Mouse (Mus musculus) macrophage (primary cell): ENCODE data around the gene Ttll12. TPM values are rescaled to one million over a fixed set of nuclear protein-coding genes. Genes with fewer than 3 reads are reported as not detected.

Experiments used
- H3K27ac ChIP-seq: fragments of 350-480 bp; formaldehyde crosslinking; 2 replicates; pipeline ENCODE4 v1.9.0; 2021
- H3K36me3 ChIP-seq: fragments of 350-480 bp; formaldehyde crosslinking; 2 replicates; pipeline ENCODE4 v1.9.0; 2021; ENCODE audit errors: inconsistent target
- H3K4me3 ChIP-seq: fragments of 350-480 bp; formaldehyde crosslinking; 2 replicates; pipeline ENCODE4 v1.9.0; 2021; ENCODE audit errors: inconsistent target
- H3K79me2 ChIP-seq: fragments of 350-480 bp; formaldehyde crosslinking; 2 replicates; pipeline ENCODE4 v1.9.0; 2021; ENCODE audit errors: inconsistent target
- WGBS: methylation state at CpG from one replicate; pipeline ENCODE4 v1.1.7; 2026; ENCODE audit warnings: inconsistent platforms; ENCODE audit not compliant: missing documents; 5-methylcytosine and 5-hydroxymethylcytosine counted together
- polyA plus RNA-seq: library from polyadenylated mRNA; stranded (reverse); fragments of 250-400 nt; gene quantifications from 3 replicates; pipeline ENCODE4 v1.2.4, GENCODE M21; 2018; ENCODE audit warnings: inconsistent platforms

Ttll12 gene
- polyA plus RNA-seq, 1 experiment from 2014 or later, result 8.8 TPM

DNA sequence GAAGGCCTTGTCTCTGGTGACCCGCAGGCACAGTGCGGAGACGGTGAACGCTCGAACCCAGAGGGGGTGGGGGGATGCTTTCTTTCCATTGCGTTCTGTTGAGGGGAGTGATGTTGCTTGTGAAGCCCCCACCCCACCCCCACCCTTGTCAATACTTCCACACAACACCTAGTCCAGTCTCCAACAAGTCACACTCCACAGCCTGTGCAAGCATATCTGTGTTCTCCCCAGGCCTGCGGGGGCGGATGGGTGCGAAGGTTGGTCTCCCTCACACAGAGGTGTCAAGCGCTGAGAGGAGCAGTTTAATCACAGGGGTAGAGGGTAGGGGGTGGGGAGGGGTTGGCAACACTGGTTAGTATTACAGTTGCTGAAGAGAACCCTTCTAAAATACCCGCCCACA, 11.3 kb upstream of the Ttll12 start:
- Histone ChIP-seq H3K36me3 (no peaks in the 10 kb centered on the region), H3K4me3 (no peak overlapping the region), H3K79me2 (no peaks in the 10 kb centered on the region), H3K27ac (no peak overlapping the region)
- WGBS, result 95% methylated on average over 11 of the region's 11 CpGs

DNA sequence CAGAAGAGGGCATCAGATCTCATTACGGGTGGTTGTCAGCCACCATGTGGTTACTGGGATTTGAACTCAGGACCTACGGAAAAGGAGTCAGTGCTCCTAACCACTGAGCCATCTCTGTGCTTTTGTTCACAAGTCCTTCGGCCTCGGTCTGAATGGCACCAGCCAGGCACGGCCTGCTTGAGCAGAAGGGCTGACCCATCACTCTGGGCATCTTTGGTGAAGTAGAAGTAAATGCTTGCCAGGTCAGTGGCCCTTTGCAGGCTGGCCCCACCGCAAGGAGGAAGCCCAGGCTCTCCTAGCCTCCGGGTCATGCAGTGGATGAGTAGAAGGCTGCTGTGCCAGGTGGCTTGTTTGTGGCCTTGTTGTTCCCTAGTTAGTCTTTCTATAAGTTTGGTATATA, 8.5 kb upstream of the Ttll12 start:
- 94% methylated on average over 7 of the region's 7 CpGs for WGBS
- Histone ChIP-seq H3K79me2 (no peaks in the 10 kb centered on the region), H3K27ac (no peak overlapping the region), H3K4me3 (no peak overlapping the region), H3K36me3 (no peaks in the 10 kb centered on the region)

DNA sequence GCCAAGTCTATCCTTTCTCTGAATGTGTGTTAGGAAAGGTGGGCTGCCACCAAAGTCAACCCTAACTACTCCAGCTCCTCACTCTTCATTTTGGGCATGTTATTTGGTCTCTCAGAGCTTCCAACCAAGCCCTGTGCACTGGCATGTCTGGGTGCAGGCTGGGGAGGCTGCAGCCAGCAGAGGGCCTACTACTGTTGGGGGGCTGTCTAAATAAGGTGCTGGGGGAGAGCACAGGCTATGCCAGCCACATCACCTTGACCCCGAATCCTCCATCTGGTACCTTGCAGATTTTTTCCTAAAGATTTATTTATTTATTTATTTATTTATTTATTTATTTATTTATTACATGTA, 8.1 kb upstream of the Ttll12 start:
- peak overlapping the region; percentile 35 for H3K27ac ChIP-seq
- H3K36me3 ChIP-seq, result no peaks in the 10 kb centered on the region
- 100% methylated on average over 1 of the region's 1 CpGs for WGBS
- H3K4me3 ChIP-seq, result no peak overlapping the region
- H3K79me2 ChIP-seq, result no peaks in the 10 kb centered on the region

DNA sequence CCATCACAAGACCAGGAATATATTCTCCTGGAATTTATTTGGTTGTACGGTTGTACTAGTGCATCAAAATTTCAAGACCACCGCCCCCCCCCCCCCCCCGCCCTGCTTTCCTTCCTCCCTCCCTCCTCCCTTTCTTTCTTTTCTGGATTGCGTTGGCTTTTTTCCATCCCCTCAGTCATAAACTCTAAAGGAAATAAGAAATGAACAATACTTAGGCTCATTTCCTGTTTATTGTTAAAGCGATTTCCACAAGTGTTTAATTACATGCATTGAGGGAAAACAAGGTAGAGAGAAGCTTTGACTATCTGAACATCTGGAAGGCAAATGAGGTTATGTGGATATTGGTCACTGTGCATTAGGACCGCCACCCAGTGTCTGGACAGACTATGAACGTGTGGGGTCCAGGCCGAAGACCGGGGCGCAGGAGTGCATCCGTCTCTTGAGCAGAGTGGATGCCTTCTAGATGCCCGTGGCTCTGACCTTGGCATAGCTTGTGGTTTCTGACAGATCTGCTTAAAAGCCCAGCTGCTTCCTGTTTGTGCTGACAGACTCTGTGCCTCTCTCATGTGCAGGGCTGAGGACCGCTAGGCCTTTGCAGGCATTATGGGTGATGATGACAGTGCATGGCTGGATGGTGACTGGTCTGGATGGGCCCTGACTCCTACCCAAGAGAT, 7.6 kb upstream of the Ttll12 start:
- Histone ChIP-seq H3K36me3 (no peaks in the 10 kb centered on the region), H3K79me2 (no peaks in the 10 kb centered on the region), H3K27ac (peak overlapping the region; percentile 35), H3K4me3 (no peak overlapping the region)
- WGBS, result 10% methylated on average over 11 of the region's 13 CpGs

DNA sequence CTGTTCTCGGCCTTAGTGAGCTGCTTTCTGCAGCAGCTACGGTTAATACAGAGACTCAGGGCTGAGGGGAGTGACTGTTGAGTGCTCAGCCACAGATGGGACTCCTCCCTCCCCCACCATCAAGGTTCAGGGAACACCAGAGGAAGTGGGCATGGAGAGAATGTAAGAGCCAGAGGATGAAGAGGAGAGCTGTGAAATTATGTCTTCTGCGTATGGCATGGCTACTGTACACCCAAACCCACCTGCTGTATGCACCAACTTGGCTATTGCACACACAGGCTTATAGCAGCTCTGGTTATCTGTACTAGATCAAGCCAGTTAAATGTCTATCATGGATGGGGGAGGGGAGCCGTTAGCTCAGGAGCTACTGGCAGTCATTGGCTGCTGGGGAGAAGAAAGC, 6.2 kb upstream of the Ttll12 start:
- 61% methylated on average over 4 of the region's 4 CpGs for WGBS
- Histone ChIP-seq H3K79me2 (no peaks in the 10 kb centered on the region), H3K4me3 (no peak overlapping the region), H3K36me3 (no peaks in the 10 kb centered on the region), H3K27ac (no peak overlapping the region)

DNA sequence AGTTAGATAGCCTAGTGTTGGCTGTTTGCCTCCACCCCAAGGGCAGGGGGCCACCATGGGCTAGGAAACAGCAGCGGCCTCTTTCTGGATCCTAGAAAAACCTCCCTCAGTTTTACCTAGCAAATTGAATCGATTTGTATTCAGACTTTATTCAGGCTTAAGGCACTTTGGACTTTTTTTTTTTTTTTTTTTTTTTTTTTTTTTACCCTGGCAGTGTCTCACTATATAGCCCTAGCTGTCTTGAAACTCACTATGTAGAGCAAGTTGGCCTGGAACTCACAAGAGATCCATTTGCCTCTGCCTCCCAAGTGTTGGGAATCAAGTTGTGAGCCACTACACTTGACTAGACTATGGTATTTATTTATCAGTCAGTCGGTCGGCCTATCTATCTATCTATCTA, 1.9 kb upstream of the Ttll12 start:
- Histone ChIP-seq H3K4me3 (no peak overlapping the region), H3K79me2 (peaks cover 21% of the 10 kb centered on the region; the same call in 1 of the 2 replicates), H3K36me3 (no peaks in the 10 kb centered on the region), H3K27ac (no peak overlapping the region)
- WGBS, result 94% methylated on average over 4 of the region's 4 CpGs

DNA sequence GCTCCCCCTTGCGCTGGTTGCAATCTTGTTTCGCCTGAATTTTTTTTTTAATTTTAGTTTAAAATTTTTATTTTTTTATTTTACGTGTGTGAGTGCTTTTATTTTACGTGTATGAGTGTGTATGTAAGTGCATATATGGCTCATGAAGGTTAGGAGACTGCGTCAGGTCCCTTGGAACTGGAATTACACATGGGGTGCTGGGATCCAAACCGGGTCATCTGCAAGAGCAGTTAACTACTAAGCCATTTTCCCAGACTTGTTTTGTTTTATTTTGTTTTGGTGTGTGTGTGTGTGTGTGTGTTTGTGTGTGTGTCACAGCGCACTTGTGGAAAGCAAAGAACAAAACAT, 381 bp upstream of the Ttll12 start:
- peaks cover 21% of the 10 kb centered on the region; the same call in 1 of the 2 replicates for H3K79me2 ChIP-seq
- H3K4me3 ChIP-seq, result peak overlapping the region; percentile 38
- 39% methylated on average over 7 of the region's 7 CpGs for whole genome bisulfite sequencing
- H3K27ac ChIP-seq, result no peak overlapping the region
- no peaks in the 10 kb centered on the region for H3K36me3 ChIP-seq

DNA sequence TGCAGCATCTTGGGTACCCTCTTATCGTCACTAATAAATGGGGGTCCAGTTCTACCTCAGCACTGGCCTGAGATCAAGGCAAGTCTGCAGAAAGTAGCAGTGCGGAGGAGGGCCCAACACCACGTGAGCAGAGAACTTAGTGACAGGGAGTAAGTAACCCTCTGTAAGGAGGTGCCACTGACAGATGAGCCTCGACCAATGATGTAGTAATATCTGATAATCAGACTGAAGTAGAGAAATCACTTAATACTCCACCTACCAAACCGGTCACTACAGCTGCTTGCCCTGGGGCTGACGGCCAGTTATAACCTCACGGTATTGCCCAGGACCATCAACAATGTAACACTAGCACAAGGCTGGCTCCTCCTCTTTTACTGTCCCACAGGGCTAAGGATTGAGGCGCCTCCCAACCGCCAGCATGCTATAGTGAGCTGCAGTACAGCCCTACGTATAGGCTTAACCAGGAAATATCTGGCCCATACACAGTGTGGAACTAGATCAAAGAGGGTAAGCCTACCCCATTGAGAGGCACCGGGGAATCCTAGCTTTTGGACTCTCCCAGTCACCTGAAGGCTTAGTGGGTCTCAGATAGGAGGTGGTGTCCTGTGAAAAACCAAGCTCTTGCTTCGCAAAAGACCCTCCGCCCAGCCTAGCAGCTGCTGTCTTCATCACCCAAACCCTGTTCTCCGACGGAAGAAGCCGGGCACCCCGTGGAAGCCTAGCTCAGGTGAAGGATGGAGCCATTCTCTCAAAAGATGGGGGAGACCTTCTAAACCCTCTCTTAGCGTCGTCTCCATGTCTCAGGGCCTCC, 1.1 kb downstream of the Ttll12 start:
- H3K79me2 ChIP-seq, result peaks cover 21% of the 10 kb centered on the region; the same call in 1 of the 2 replicates
- no peaks in the 10 kb centered on the region for H3K36me3 ChIP-seq
- H3K27ac ChIP-seq, result no peak overlapping the region
- 43% methylated on average over 19 of the region's 19 CpGs for WGBS
- H3K4me3 ChIP-seq, result peak overlapping the region; percentile 69

DNA sequence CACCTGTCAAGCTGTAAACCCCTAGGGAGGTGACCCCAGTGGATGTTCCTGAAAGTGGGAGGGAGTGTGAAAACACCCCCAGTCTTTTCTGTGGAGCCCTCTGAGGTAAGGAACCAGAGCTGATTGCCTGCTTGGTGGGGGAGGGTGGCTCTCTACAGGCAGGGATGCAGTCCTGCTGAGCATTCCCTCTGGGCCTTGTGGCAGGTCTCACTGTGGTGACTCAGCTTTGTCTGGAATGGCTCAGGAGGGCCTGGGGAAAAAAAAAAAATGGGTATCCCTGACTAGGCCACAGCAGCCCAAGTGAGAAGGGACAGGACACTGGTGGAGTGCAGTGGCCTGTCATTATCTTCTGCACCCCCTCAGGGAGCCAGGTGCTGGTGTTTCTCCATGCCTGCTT, 1.8 kb downstream of the Ttll12 start:
- H3K4me3 ChIP-seq, result no peak overlapping the region
- H3K27ac ChIP-seq, result no peak overlapping the region
- peaks cover 21% of the 10 kb centered on the region; the same call in 1 of the 2 replicates for H3K79me2 ChIP-seq
- no peaks in the 10 kb centered on the region for H3K36me3 ChIP-seq

DNA sequence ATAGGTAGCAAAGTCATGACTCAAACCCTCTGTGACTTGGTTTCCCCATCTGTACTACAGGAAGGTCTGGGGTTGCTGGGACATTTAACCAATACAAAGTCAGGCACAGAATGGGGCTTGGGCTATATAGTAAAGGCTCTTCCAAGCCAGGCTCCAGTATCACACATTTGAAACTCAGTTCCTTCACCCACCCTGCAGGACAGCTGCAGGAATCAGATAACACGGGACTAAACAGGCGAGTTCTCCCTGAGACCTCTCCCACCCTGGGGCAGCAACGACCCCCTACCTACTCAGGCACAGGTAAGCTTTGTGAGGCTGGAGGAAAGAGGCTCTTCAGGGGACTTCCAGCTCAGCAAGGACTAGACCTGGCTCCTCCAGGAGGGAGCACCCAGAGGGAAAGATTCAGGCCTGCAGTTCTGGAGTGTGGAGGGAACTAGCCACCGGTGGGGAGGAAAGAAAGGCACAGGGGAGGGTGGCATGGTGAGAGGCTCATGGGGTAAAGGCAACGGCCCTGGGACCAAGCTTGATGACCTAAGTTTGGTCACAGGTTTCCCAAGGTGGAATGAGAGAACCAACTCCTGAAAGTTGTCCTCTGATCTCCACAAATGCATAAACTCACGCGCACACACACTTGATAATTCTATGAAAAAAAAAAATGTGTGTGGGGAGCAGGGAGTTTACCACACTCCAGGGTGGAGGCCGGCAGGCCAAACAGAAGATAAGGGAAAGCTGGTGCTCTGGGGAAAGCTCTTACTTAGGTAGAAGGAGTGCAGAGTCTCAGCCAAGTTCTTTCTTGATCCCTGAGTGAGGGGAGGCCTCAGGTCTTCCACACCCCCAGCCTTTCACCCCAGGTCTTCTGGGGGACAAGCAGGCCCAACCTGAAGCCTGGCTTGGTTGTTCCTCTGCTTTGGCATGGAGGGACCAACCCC, 2.4 kb downstream of the Ttll12 start:
- Histone ChIP-seq H3K36me3 (no peaks in the 10 kb centered on the region), H3K79me2 (peaks cover 21% of the 10 kb centered on the region; the same call in 1 of the 2 replicates), H3K4me3 (no peak overlapping the region), H3K27ac (no peak overlapping the region)
- WGBS, result 89% methylated on average over 8 of the region's 8 CpGs

DNA sequence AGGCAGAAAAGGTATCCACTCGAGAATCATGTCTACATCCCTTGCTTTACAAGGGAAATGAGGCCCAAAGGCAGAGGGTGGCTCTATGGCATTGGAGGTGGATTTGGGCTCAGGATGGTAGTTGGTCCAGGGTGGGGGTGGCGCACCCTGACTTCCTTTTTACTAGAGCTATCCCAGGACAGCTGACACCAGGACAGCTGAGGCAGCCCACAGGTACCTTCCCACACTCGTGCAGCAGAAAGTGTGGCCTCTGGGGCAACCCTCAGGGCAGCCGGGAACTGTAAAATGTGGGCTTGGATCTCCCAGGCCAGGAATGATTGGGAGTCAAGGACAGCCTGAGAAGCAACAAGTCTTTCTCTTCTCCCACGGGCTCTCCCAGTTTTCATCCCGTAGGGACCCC, 3.2 kb downstream of the Ttll12 start:
- Histone ChIP-seq H3K4me3 (no peak overlapping the region), H3K79me2 (peaks cover 21% of the 10 kb centered on the region; the same call in 1 of the 2 replicates), H3K27ac (no peak overlapping the region), H3K36me3 (peaks cover 5% of the 10 kb centered on the region; the same call in 1 of the 2 replicates)
- 93% methylated on average over 6 of the region's 6 CpGs for WGBS

DNA sequence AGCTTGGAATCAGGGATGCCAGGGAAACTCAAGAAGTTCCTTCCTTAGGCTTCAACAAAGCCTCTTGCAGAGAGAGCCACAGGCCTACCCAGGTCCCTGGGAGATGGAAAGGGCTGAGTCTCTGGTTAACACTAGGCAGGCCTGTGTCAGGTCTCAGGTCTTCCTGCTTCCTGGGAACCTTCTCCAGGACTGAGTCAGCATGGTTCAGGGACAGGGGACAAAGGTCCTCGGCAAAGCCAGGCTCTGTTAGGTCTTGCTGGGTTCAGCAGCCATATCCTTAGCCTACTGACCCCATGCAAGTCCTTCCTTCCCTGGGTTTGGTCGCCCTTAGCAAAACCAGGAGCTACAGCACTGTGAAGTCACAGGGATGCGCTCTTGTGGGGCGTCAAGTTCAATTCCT, 4.1 kb downstream of the Ttll12 start:
- Histone ChIP-seq H3K36me3 (peaks cover 14% of the 10 kb centered on the region; the same call in 1 of the 2 replicates), H3K4me3 (no peak overlapping the region), H3K27ac (no peak overlapping the region), H3K79me2 (peaks cover 21% of the 10 kb centered on the region; the same call in 1 of the 2 replicates)
- WGBS, result 95% methylated on average over 4 of the region's 4 CpGs

DNA sequence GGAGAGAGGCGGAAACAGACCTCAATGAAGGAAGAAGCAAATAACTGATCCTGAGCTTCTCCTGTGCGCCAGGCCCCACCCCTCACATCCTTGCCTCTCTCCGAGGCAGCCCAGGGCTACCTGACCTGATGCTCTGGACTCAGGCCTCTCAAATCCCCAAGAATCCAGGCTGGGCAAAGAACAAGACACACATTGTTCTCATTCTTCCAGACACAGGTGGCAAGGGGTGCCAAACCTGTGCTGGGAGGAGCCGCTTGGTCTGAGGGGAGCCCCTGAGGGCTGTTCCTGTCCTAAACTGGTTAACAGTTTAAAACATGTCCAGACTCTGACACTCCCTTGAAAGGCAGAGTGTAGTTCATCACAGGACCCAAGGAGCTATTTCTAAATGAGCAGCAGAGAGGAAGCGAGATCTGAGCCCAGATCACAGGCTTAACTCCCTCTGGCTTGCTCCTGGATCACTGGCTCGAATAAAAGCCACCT, 10.2 kb downstream of the Ttll12 start:
- H3K79me2 ChIP-seq, result no peaks in the 10 kb centered on the region
- no peak overlapping the region for H3K4me3 ChIP-seq
- no peak overlapping the region for H3K27ac ChIP-seq
- H3K36me3 ChIP-seq, result peaks cover 28% of the 10 kb centered on the region; the same call in 1 of the 2 replicates
- 96% methylated on average over 6 of the region's 6 CpGs for WGBS

DNA sequence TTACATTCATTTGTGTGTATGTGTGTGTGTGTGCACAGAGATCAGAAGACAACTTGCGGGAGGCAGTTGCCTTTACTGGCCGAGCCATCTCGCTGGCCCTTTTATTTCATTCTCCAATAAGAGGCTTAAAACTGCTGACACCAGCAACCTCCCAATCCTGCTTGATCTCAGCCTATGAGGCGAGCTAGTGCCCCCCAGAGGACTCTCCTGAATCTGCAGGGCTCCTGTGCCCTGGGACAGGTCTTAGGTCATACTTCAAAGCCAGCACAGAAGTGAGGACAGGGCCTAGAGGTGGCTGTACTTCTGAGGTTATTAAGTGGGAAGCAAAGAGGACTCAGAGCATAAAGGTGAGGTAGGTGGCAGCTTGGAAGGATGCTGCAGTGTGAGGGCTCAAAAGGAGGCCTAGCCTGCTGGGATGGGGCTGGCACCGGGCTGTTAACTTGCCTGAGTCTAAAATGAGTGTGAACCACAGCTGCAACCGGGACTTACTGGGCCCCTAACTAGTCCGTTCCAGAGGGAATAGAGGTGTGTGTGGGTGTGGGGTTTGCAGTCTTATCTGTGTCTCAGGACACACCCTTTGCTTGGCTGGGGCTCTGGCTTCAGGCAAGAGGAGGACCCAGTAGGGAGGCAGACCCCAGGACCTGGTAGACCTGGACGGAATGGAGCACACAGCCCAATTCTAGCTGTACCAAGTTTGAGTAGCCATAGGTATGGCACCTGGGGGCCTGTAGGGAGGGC, 11.4 kb downstream of the Ttll12 start:
- Histone ChIP-seq H3K36me3 (peaks cover 28% of the 10 kb centered on the region; the same call in 1 of the 2 replicates), H3K4me3 (no peak overlapping the region), H3K79me2 (no peaks in the 10 kb centered on the region), H3K27ac (no peak overlapping the region)
- 87% methylated on average over 8 of the region's 8 CpGs for WGBS
